Mouse (Mus musculus): ENCODE data around the gene Ubac2. TPM values are rescaled to one million over a fixed set of nuclear protein-coding genes. Genes with fewer than 3 reads are reported as not detected.

Ubac2 gene
- total RNA-seq, 2 experiments from 2014 or later = 31.5 to 35.8 TPM

DNA sequence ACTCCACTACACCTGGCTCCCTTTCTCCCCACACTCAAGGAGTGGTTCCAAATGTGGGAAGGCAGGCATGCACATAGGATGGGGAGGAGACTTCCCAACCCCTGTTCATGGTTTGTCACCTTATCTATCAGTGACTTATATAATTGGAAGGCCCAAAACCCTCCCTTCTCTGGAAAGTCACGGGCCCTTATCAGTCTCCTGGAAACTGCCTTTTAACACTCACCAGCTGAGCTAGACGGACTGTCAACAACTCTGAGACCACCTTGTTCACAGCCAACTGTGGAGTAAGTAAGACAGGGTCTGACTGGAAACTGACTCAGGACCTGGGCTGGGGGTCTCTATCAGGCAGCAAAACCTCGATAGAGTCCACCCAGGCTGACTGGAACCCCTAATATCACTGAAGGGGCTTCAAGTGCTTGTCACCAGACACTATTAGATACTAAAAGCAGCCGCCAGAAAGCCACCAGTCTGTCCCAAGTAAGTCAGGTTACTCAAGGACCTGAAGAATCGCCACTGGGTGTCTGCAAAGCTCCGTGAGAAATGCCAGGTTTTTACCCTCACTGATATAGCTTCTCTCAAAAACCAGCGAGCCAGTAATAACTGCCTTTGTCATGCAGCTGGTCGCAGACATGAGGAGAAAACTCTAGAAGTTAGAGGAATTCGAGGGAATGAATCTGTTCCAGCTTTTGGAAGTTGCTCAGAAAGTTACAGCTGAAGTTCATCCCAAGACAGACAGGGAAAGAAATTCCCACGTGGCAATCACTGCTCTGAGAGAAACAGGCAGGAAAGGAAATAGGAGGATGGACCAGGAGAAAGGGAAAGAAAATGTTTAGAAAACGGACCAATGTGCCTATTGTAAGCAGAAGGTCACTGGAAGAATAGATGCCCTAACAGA, 190.6 kb downstream of the Ubac2 start:
- DNase-seq = no peak
- TF ChIP-seq CTCF (IDR thresholded peaks at IDR 0.05) = no peak
- intact Hi-C loops (cut with DNase I) = no loop called here
- Histone ChIP-seq H3K4me3 (no peak overlapping the region), H3K27ac (no peak overlapping the region)

DNA sequence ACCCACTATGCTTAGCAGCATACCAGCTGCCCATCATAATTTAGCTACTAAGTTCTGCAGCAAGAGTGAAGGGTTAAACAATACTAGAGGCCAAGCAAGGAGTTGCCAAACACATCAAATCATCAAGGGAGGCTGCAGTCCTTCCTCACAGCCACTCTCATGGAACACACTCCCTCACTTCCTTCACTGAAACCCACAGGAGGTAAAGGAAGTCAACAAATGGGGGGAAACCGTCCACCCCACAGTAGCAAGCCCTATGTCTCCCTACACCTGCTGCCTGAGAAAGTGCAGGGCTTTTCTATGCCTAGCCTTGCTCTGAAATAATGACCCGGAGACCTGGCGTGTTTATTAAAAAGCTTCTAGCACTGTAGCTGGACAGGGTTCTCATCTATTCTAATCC, 191.5 kb downstream of the Ubac2 start:
- intact Hi-C loops (cut with DNase I) = no loop called here

More for the DNA sequence above, 191.5 kb downstream of the Ubac2 start:
- Histone ChIP-seq H3K4me3 (no peak overlapping the region), H3K27ac (no peak overlapping the region)
- no peak for TF ChIP-seq CTCF (IDR thresholded peaks at IDR 0.05)
- DNase-seq = no peak

Other genes starting within 250 kb of the Ubac2 start
- 10 to 100 TPM; 15.3 to 21.4 TPM for gene Dock9, start 80.8 kb upstream of the Ubac2 start, total RNA-seq (2021)
- gene Gpr18, start 37.2 kb downstream of the Ubac2 start, total RNA-seq (2021) = not detected
- gene Gpr183, start 86.6 kb downstream of the Ubac2 start, total RNA-seq (2021) = under 1 TPM; 0.17 to 0.41 TPM
- gene Timm8a2, start 156.1 kb downstream of the Ubac2 start, total RNA-seq (2021) = not detected
- 10 to 100 TPM; 66.1 to 71.7 TPM for gene Tm9sf2, start 228.4 kb downstream of the Ubac2 start, total RNA-seq (2021)